Mouse (Mus musculus): ENCODE results near the gene Elovl3. TPM values are rescaled to one million over a fixed set of nuclear protein-coding genes. Genes with fewer than 3 reads are reported as not detected.
A peak's percentile ranks its signal among the peaks of the same experiment; 100 is the strongest.
"Not testable (repeated sequence)": the region's sequence is repeated elsewhere in the genome, so short reads cannot be mapped to it uniquely, and the experiment has no call there.

Gene Elovl3
- polyA plus RNA-seq, 1 experiment from 2014 or later = not detected

- H3K4me1 ChIP-seq (replicated peaks; ENCODE audit: control insufficient read depth, insufficient read depth, low read length) = peaks cover 18% of the 10 kb centered on the region
- peak within 1 kb of the TSS; percentile 65 for H3K4me2 ChIP-seq (ENCODE audit: low read length)
- ATAC-seq = no peak
- 0 out of 2 replicates have a peak within 1 kb of the TSS, but pooled peaks have one; percentile 14 for H3K9ac ChIP-seq (replicated peaks; ENCODE audit: low read depth, low read length)
- no peaks in the 10 kb centered on the region for H3K9me3 ChIP-seq (ENCODE audit: control insufficient read depth, low read length)
- H3K27ac ChIP-seq (ENCODE audit: low read length) = no peak within 1 kb of the TSS
- peak within 1 kb of the TSS; percentile 45 for H3K4me3 ChIP-seq (replicated peaks; ENCODE audit: low read length)
- H3K27me3 ChIP-seq (replicated peaks; ENCODE audit: control insufficient read depth, insufficient read depth, low read length) = peaks cover 58% of the 10 kb centered on the region
- WGBS = under 1% methylated on average over 47 of the region's 47 CpGs
- H3K36me3 ChIP-seq (ENCODE audit: control insufficient read depth, insufficient read depth) = no peaks in the 10 kb centered on the region
These were observed 16.0 kb downstream of the Elovl3 start, which contains the start of gene Pitx3 for GRCm38 (mm10) chr19:46147511-46148371. Gene Pitx3 (minus strand): TSS chr19:46148326.

GRCm38 (mm10) chr19:46148372-46148760 lies 16.7 kb downstream of the Elovl3 start:
- H3K27ac ChIP-seq (ENCODE audit: low read length) = no peak overlapping the region
- H3K27me3 ChIP-seq (replicated peaks; ENCODE audit: control insufficient read depth, insufficient read depth, low read length) = peaks cover 55% of the 10 kb centered on the region
- 0 out of 2 replicates have a peak overlapping the region, but pooled peaks have one; percentile 14 for H3K9ac ChIP-seq (replicated peaks; ENCODE audit: low read depth, low read length)
- peak overlapping the region; percentile 45 for H3K4me3 ChIP-seq (replicated peaks; ENCODE audit: low read length)
- 0% methylated on average over 26 of the region's 27 CpGs for whole genome bisulfite sequencing
- H3K9me3 ChIP-seq (ENCODE audit: control insufficient read depth, low read length) = no peaks in the 10 kb centered on the region
- ATAC-seq = no peak
- no peaks in the 10 kb centered on the region for H3K36me3 ChIP-seq (ENCODE audit: control insufficient read depth, insufficient read depth)
- H3K4me1 ChIP-seq (replicated peaks; ENCODE audit: control insufficient read depth, insufficient read depth, low read length) = peaks cover 23% of the 10 kb centered on the region
- peak overlapping the region; percentile 65 for H3K4me2 ChIP-seq (ENCODE audit: low read length)

- Histone ChIP-seq H3K36me3 (ENCODE audit: control insufficient read depth, insufficient read depth) (no peaks in the 10 kb centered on the region), H3K9ac (replicated peaks; ENCODE audit: low read depth, low read length) (no peak overlapping the region), H3K4me3 (replicated peaks; ENCODE audit: low read length) (no peak overlapping the region), H3K27me3 (replicated peaks; ENCODE audit: control insufficient read depth, insufficient read depth, low read length) (peaks cover 55% of the 10 kb centered on the region), H3K9me3 (ENCODE audit: control insufficient read depth, low read length) (no peaks in the 10 kb centered on the region), H3K4me2 (ENCODE audit: low read length) (no peak overlapping the region), H3K4me1 (replicated peaks; ENCODE audit: control insufficient read depth, insufficient read depth, low read length) (peaks cover 31% of the 10 kb centered on the region), H3K27ac (ENCODE audit: low read length) (no peak overlapping the region)
- 25% methylated on average over 12 of the region's 12 CpGs for WGBS
- no peak for ATAC-seq
These were observed 17.4 kb downstream of the Elovl3 start for GRCm38 (mm10) chr19:46149091-46149490.

GRCm38 (mm10) chr19:46152127-46152803 lies 20.6 kb downstream of the Elovl3 start, which contains the start of gene Gbf1:
Gene Gbf1 (plus strand): TSS chr19:46152509.
- no peaks in the 10 kb centered on the region for H3K36me3 ChIP-seq (ENCODE audit: control insufficient read depth, insufficient read depth)
- peak; percentile 99 for ATAC-seq
- peak within 1 kb of the TSS; percentile 88 for H3K4me3 ChIP-seq (replicated peaks; ENCODE audit: low read length)
- H3K4me2 ChIP-seq (ENCODE audit: low read length) = peak within 1 kb of the TSS; percentile 71
- peaks cover 32% of the 10 kb centered on the region for H3K4me1 ChIP-seq (replicated peaks; ENCODE audit: control insufficient read depth, insufficient read depth, low read length)
- H3K9ac ChIP-seq (replicated peaks; ENCODE audit: low read depth, low read length) = peak within 1 kb of the TSS; percentile 78
- H3K9me3 ChIP-seq (ENCODE audit: control insufficient read depth, low read length) = no peaks in the 10 kb centered on the region
- under 1% methylated on average over 36 of the region's 37 CpGs for WGBS
- H3K27me3 ChIP-seq (replicated peaks; ENCODE audit: control insufficient read depth, insufficient read depth, low read length) = peaks cover 32% of the 10 kb centered on the region
- H3K27ac ChIP-seq (ENCODE audit: low read length) = no peak within 1 kb of the TSS

GRCm38 (mm10) chr19:46165950-46166349 lies 34.3 kb downstream of the Elovl3 start:
- Histone ChIP-seq H3K4me3 (replicated peaks; ENCODE audit: low read length) (no peak overlapping the region), H3K9me3 (ENCODE audit: control insufficient read depth, low read length) (no peaks in the 10 kb centered on the region), H3K4me2 (ENCODE audit: low read length) (no peak overlapping the region), H3K36me3 (ENCODE audit: control insufficient read depth, insufficient read depth) (peaks cover 8% of the 10 kb centered on the region), H3K27ac (ENCODE audit: low read length) (no peak overlapping the region), H3K4me1 (replicated peaks; ENCODE audit: control insufficient read depth, insufficient read depth, low read length) (no peaks in the 10 kb centered on the region), H3K27me3 (replicated peaks; ENCODE audit: control insufficient read depth, insufficient read depth, low read length) (no peaks in the 10 kb centered on the region), H3K9ac (replicated peaks; ENCODE audit: low read depth, low read length) (no peak overlapping the region)
- 95% methylated on average over 3 of the region's 3 CpGs for WGBS
- no peak for ATAC-seq

- not testable (repeated sequence) for H3K9me3 ChIP-seq (ENCODE audit: control insufficient read depth, low read length); H3K4me3 ChIP-seq (replicated peaks; ENCODE audit: low read length); ATAC-seq; H3K27me3 ChIP-seq (replicated peaks; ENCODE audit: control insufficient read depth, insufficient read depth, low read length); H3K9ac ChIP-seq (replicated peaks; ENCODE audit: low read depth, low read length); H3K4me2 ChIP-seq (ENCODE audit: low read length); H3K4me1 ChIP-seq (replicated peaks; ENCODE audit: control insufficient read depth, insufficient read depth, low read length); H3K27ac ChIP-seq (ENCODE audit: low read length)
- H3K36me3 ChIP-seq (ENCODE audit: control insufficient read depth, insufficient read depth) = peaks cover 16% of the 10 kb centered on the region
- 100% methylated on average over 1 of the region's 2 CpGs for WGBS
These were observed 35.5 kb downstream of the Elovl3 start for GRCm38 (mm10) chr19:46167169-46167568.

GRCm38 (mm10) chr19:46169396-46169795 lies 37.7 kb downstream of the Elovl3 start:
- H3K36me3 ChIP-seq (ENCODE audit: control insufficient read depth, insufficient read depth) = peaks cover 11% of the 10 kb centered on the region
- H3K4me2 ChIP-seq (ENCODE audit: low read length) = no peak overlapping the region
- no peak overlapping the region for H3K27ac ChIP-seq (ENCODE audit: low read length)
- H3K4me3 ChIP-seq (replicated peaks; ENCODE audit: low read length) = no peak overlapping the region
- no peaks in the 10 kb centered on the region for H3K9me3 ChIP-seq (ENCODE audit: control insufficient read depth, low read length)
- H3K27me3 ChIP-seq (replicated peaks; ENCODE audit: control insufficient read depth, insufficient read depth, low read length) = no peaks in the 10 kb centered on the region
- ATAC-seq = no peak
- H3K4me1 ChIP-seq (replicated peaks; ENCODE audit: control insufficient read depth, insufficient read depth, low read length) = no peaks in the 10 kb centered on the region
- 77% methylated on average over 3 of the region's 3 CpGs for WGBS
- no peak overlapping the region for H3K9ac ChIP-seq (replicated peaks; ENCODE audit: low read depth, low read length)

- H3K36me3 ChIP-seq (ENCODE audit: control insufficient read depth, insufficient read depth) = peaks cover 11% of the 10 kb centered on the region
- no peak overlapping the region for H3K4me3 ChIP-seq (replicated peaks; ENCODE audit: low read length)
- H3K4me1 ChIP-seq (replicated peaks; ENCODE audit: control insufficient read depth, insufficient read depth, low read length) = no peaks in the 10 kb centered on the region
- H3K9ac ChIP-seq (replicated peaks; ENCODE audit: low read depth, low read length) = no peak overlapping the region
- H3K4me2 ChIP-seq (ENCODE audit: low read length) = no peak overlapping the region
- WGBS = 64% methylated on average over 1 of the region's 1 CpGs
- ATAC-seq = no peak
- H3K27me3 ChIP-seq (replicated peaks; ENCODE audit: control insufficient read depth, insufficient read depth, low read length) = no peaks in the 10 kb centered on the region
- H3K9me3 ChIP-seq (ENCODE audit: control insufficient read depth, low read length) = no peaks in the 10 kb centered on the region
- no peak overlapping the region for H3K27ac ChIP-seq (ENCODE audit: low read length)
These were observed 38.2 kb downstream of the Elovl3 start for GRCm38 (mm10) chr19:46169913-46170312.

GRCm38 (mm10) chr19:46172541-46172940 lies 40.8 kb downstream of the Elovl3 start:
- Histone ChIP-seq H3K27me3 (replicated peaks; ENCODE audit: control insufficient read depth, insufficient read depth, low read length) (no peaks in the 10 kb centered on the region), H3K27ac (ENCODE audit: low read length) (no peak overlapping the region), H3K36me3 (ENCODE audit: control insufficient read depth, insufficient read depth) (peaks cover 8% of the 10 kb centered on the region; the same call in 1 of the 2 replicates), H3K4me2 (ENCODE audit: low read length) (no peak overlapping the region), H3K4me1 (replicated peaks; ENCODE audit: control insufficient read depth, insufficient read depth, low read length) (0 out of 2 replicates have a peak, but pooled peaks cover 3% of the 10 kb centered on the region), H3K9ac (replicated peaks; ENCODE audit: low read depth, low read length) (no peak overlapping the region), H3K9me3 (ENCODE audit: control insufficient read depth, low read length) (no peaks in the 10 kb centered on the region), H3K4me3 (replicated peaks; ENCODE audit: low read length) (no peak overlapping the region)
- no peak for ATAC-seq
- WGBS = 87% methylated on average over 5 of the region's 5 CpGs
